Comparison of ENCODE assay signal across 26 mouse cellular contexts in genomic region chr12:9133890-9134870, GRCm38 (mm10).
DNase-seq lines count a peak whose midpoint lies in the region; ATAC-seq and TF ChIP-seq lines count a peak whose summit lies in the region.
"Had no signal": no experiment of that assay in that cellular context is flagged by ENCODE, and none has a peak within 500 bp of the region (broad histone marks: within the 10 kb centered on the region; RNA-seq: fewer than 3 reads in every experiment).

No protein-coding gene starts in this region.

- TF ChIP-seq CTCF in cerebellum, adult 2 months (IDR thresholded peaks at IDR 0.05; ENCODE audit: borderline replicate concordance, insufficient read depth, low read depth, low read length), result no peak

- DNase-seq in 3T3-L1 (ENCODE audit: low read depth, low spot score) (peak; percentile 35), NIH3T3 (ENCODE audit: low read depth) (peak; percentile 66)
- DNase-seq in cerebellum, adult 2 months, result peak; percentile 77 to 93
- DNase-seq in cerebellum, postnatal 14 days, result peak; percentile 69 to 88
- DNase-seq in kidney, postnatal 25 days, result no peak
- DNase-seq in embryo, embryonic 10 days (ENCODE audit: low spot score), result no peak
- DNase-seq in forebrain, embryonic 11.5 days (ENCODE audit: low spot score), result no peak
- DNase-seq: adrenal gland, adult 8-10 months; gastrocnemius, postnatal 25 days; kidney, adult 2 months; layer of hippocampus, postnatal 36 days; left cerebral cortex, postnatal 4 days; right cerebral cortex, postnatal 4 days; thymus, adult 2 months; thymus, postnatal 4 days had no signal

- no peaks in the 10 kb centered on the region for H3K9me3 ChIP-seq in forebrain, embryonic 11.5 days (ENCODE audit: control insufficient read depth, low read length)
- H3K9me3 ChIP-seq: forebrain, embryonic 15.5 days; heart, embryonic 12.5 days; hindbrain, embryonic 10.5 days; liver, embryonic 12.5 days; neural tube, embryonic 12.5 days had no signal

- ATAC-seq in forebrain, embryonic 11.5 days (replicated peaks; ENCODE audit: low FRiP score), result no peak
- ATAC-seq: forebrain, embryonic 15.5 days; liver, embryonic 12.5 days; lung, postnatal 0 days; midbrain, embryonic 16.5 days had no signal

- peaks cover 24% of the 10 kb centered on the region for H3K4me1 ChIP-seq in cerebellum, adult 2 months (ENCODE audit: control insufficient read depth, insufficient read depth, low read length)
- H3K4me1 ChIP-seq in forebrain, embryonic 11.5 days (replicated peaks; ENCODE audit: control insufficient read depth, insufficient read depth, low read length), result no peaks in the 10 kb centered on the region
- H3K4me1 ChIP-seq: forebrain, embryonic 15.5 days; hindbrain, embryonic 10.5 days; liver, embryonic 12.5 days; neural tube, embryonic 12.5 days had no signal

- no peak overlapping the region for H3K4me3 ChIP-seq in cerebellum, adult 2 months (replicated peaks; ENCODE audit: insufficient read depth, low read depth, low read length)
- H3K4me3 ChIP-seq in forebrain, embryonic 11.5 days (ENCODE audit: low read depth, low read length), result no peak overlapping the region
- H3K4me3 ChIP-seq: forebrain, embryonic 15.5 days; heart, adult 2 months; heart, embryonic 12.5 days; hindbrain, embryonic 10.5 days; liver, embryonic 12.5 days; myocyte; neural tube, embryonic 12.5 days had no signal

- no peak for TF ChIP-seq POLR2A in cerebellum, adult 2 months (IDR thresholded peaks at IDR 0.05; ENCODE audit: borderline replicate concordance, insufficient read depth, low read length)

- no peak overlapping the region for H3K9ac ChIP-seq in forebrain, embryonic 11.5 days (ENCODE audit: low read length)
- H3K9ac ChIP-seq: forebrain, embryonic 15.5 days; heart, embryonic 12.5 days; liver, embryonic 12.5 days; neural tube, embryonic 12.5 days had no signal

- H3K27ac ChIP-seq in cerebellum, adult 2 months (ENCODE audit: insufficient read depth, low read length), result no peak overlapping the region
- H3K27ac ChIP-seq in forebrain, embryonic 11.5 days (ENCODE audit: low read depth, low read length), result no peak overlapping the region
- H3K27ac ChIP-seq: forebrain, embryonic 15.5 days; hindbrain, embryonic 10.5 days; liver, embryonic 12.5 days; neural tube, embryonic 12.5 days had no signal

- H3K4me2 ChIP-seq in forebrain, embryonic 11.5 days (ENCODE audit: low read depth, low read length, severe bottlenecking), result no peak overlapping the region
- H3K4me2 ChIP-seq: forebrain, embryonic 15.5 days; heart, embryonic 12.5 days; liver, embryonic 12.5 days; midbrain, embryonic 11.5 days; neural tube, embryonic 12.5 days had no signal

- WGBS in cerebellum, adult 2 months, result 47% methylated on average over 7 of the region's 7 CpGs
- 92% methylated on average over 7 of the region's 7 CpGs for WGBS in forebrain, embryonic 11.5 days

- H3K36me3 ChIP-seq in forebrain, embryonic 11.5 days (ENCODE audit: control insufficient read depth, insufficient read depth, low read length), result no peaks in the 10 kb centered on the region
- H3K36me3 ChIP-seq: forebrain, embryonic 15.5 days; heart, embryonic 12.5 days; hindbrain, embryonic 10.5 days; liver, embryonic 12.5 days; neural tube, embryonic 12.5 days had no signal

- no peaks in the 10 kb centered on the region for H3K27me3 ChIP-seq in cerebellum, adult 2 months (ENCODE audit: control insufficient read depth, insufficient read depth, low read length)
- no peaks in the 10 kb centered on the region for H3K27me3 ChIP-seq in forebrain, embryonic 11.5 days (ENCODE audit: control insufficient read depth, insufficient read depth, low read length)
- H3K27me3 ChIP-seq: CH12.LX; forebrain, embryonic 15.5 days; heart, embryonic 12.5 days; liver, embryonic 12.5 days; neural tube, embryonic 12.5 days had no signal

Comparison
In these comparisons a context has a peak if more than half of its experiments do, and no peak if none do; other contexts are left out.
1. DNase-seq: peak in 3T3-L1 (single experiment), NIH3T3 (single experiment), cerebellum, adult 2 months (2 of 2) and cerebellum, postnatal 14 days (2 of 2); none in kidney, postnatal 25 days (0 of 2), embryo, embryonic 10 days (single experiment) and forebrain, embryonic 11.5 days (single experiment).